In the genomic region with DNA sequence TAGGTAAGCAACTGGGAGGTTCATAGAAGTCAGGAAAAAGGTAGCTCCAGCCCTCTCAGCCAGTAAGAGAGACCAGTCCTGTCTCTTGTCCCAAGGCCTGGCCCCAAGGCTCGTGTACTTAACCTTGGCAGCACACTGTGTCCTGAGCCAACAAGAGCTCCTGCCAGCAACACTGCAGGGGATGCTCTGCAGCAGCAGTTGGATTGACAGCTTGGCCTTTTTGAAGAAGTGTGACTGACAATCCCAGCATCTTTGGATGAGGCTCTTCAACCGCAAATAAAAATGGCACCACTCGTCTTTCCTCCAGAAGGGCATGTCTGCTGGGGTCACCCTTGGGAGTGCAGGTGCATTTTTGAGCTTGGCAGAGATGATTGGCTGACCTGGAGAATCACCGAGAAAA, we compare ENCODE assay signal across 29 mouse cellular contexts. TPM values are rescaled to one million over a fixed set of nuclear protein-coding genes. Genes with fewer than 3 reads are reported as not detected.
A peak's percentile ranks its signal among the peaks of the same experiment; 100 is the strongest.
DNase-seq lines count a peak whose midpoint lies in the region; ATAC-seq and TF ChIP-seq lines count a peak whose summit lies in the region.
"Had no signal": no experiment of that assay in that cellular context is flagged by ENCODE, and none has a peak within 500 bp of the region (broad histone marks: within the 10 kb centered on the region; RNA-seq: fewer than 3 reads in every experiment).

No protein-coding gene starts in this region.

- DNase-seq in cerebellum, postnatal 10 days = peak; percentile 39 to 61
- no peak for DNase-seq in cerebellum, adult 11 months
- DNase-seq in heart, embryonic 10.5 days (ENCODE audit: low spot score) = peak; percentile 50
- DNase-seq in heart, postnatal 25 days (ENCODE audit: low spot score) = no peak
- DNase-seq in brain, adult 2 months (ENCODE audit: low read depth, low spot score) = peak; percentile 17
- no peak for DNase-seq in lung, postnatal 0 days (ENCODE audit: low spot score)
- DNase-seq: adrenal gland, postnatal 10 days; gastrocnemius, adult 2 months; gastrocnemius, postnatal 14 days; heart, postnatal 14 days; kidney, adult 2 months had no signal

- H3K27me3 ChIP-seq in heart, embryonic 10.5 days (ENCODE audit: insufficient read depth, poor library complexity, severe bottlenecking) = no peaks in the 10 kb centered on the region
- no peaks in the 10 kb centered on the region for H3K27me3 ChIP-seq in lung, postnatal 0 days (replicated peaks; ENCODE audit: insufficient read depth, low read length)
- H3K27me3 ChIP-seq: embryonic facial prominence, embryonic 12.5 days; embryonic facial prominence, embryonic 15.5 days; heart, embryonic 13.5 days had no signal

- intact Hi-C loops in heart, postnatal 25 days (cut with DNase I) = no loop called here

- H3K36me3 ChIP-seq in heart, embryonic 10.5 days = no peaks in the 10 kb centered on the region
- H3K36me3 ChIP-seq in lung, postnatal 0 days (ENCODE audit: insufficient read depth, low read length) = no peaks in the 10 kb centered on the region
- H3K36me3 ChIP-seq: embryonic facial prominence, embryonic 12.5 days; embryonic facial prominence, embryonic 15.5 days; heart, embryonic 13.5 days; hindbrain, embryonic 10.5 days had no signal

- no peaks in the 10 kb centered on the region for H3K9me3 ChIP-seq in heart, embryonic 10.5 days
- no peaks in the 10 kb centered on the region for H3K9me3 ChIP-seq in lung, postnatal 0 days (ENCODE audit: low read length)
- H3K9me3 ChIP-seq: embryonic facial prominence, embryonic 12.5 days; embryonic facial prominence, embryonic 15.5 days; heart, embryonic 13.5 days; hindbrain, embryonic 10.5 days had no signal

- ATAC-seq in lung, postnatal 0 days = no peak
- ATAC-seq: CD4-positive, CD25-positive, alpha-beta regulatory T cell, adult 4 months; forebrain, embryonic 14.5 days; intestine, postnatal 0 days had no signal

- H3K4me2 ChIP-seq in lung, postnatal 0 days (replicated peaks; ENCODE audit: low read depth, low read length) = no peak overlapping the region
- H3K4me2 ChIP-seq: embryonic facial prominence, embryonic 12.5 days; embryonic facial prominence, embryonic 15.5 days; heart, embryonic 13.5 days; hindbrain, embryonic 14.5 days had no signal

- H3K9ac ChIP-seq in lung, postnatal 0 days (replicated peaks; ENCODE audit: low read depth) = no peak overlapping the region
- H3K9ac ChIP-seq: embryonic facial prominence, embryonic 12.5 days; embryonic facial prominence, embryonic 15.5 days; forebrain, postnatal 0 days; heart, embryonic 13.5 days; hindbrain, embryonic 14.5 days had no signal

- no peak overlapping the region for H3K4me3 ChIP-seq in heart, embryonic 10.5 days
- H3K4me3 ChIP-seq in lung, postnatal 0 days (ENCODE audit: low read depth, low read length) = no peak overlapping the region
- H3K4me3 ChIP-seq: embryonic facial prominence, embryonic 12.5 days; embryonic facial prominence, embryonic 15.5 days; gastrocnemius, adult 2 months; heart, embryonic 13.5 days; hindbrain, embryonic 10.5 days had no signal

- TF ChIP-seq EP300 in lung, postnatal 0 days (IDR thresholded peaks at IDR 0.05) = no peak

- no peaks in the 10 kb centered on the region for H3K4me1 ChIP-seq in heart, embryonic 10.5 days
- H3K4me1 ChIP-seq in lung, postnatal 0 days (ENCODE audit: insufficient read depth, low read depth, low read length) = no peaks in the 10 kb centered on the region
- H3K4me1 ChIP-seq: heart, embryonic 13.5 days had no signal

- H3K27ac ChIP-seq in heart, embryonic 10.5 days = no peak overlapping the region
- no peak overlapping the region for H3K27ac ChIP-seq in lung, postnatal 0 days (ENCODE audit: low read length)
- H3K27ac ChIP-seq: embryonic facial prominence, embryonic 12.5 days; embryonic facial prominence, embryonic 15.5 days; gastrocnemius, adult 2 months; heart, embryonic 13.5 days; hindbrain, embryonic 10.5 days; hindbrain, embryonic 14.5 days had no signal

- 54% methylated on average over 4 of the region's 4 CpGs for WGBS in heart, embryonic 10.5 days
- WGBS in lung, postnatal 0 days = 66% methylated on average over 4 of the region's 4 CpGs

- no peak for TF ChIP-seq CTCF in lung, postnatal 0 days (IDR thresholded peaks at IDR 0.05)

RNA-seq across cellular contexts. Expression of a gene that starts 23.1 kb away (rescaled TPM):
- polyA plus RNA-seq in heart, embryonic 10.5 days (2016; fragmentation: Nextera tagmentation; extraction: Ambion mirVana) = 0.19 TPM in 1 of 2 replicates, not detected in the other
- not detected for total RNA-seq in heart, postnatal 25 days (2021)
- polyA plus RNA-seq in lung, postnatal 0 days (2015; fragmentation: Nextera tagmentation; extraction: Ambion mirVana) = not detected in 2 replicates
- total RNA-seq: adrenal gland, postnatal 10 days; common myeloid progenitor, adult 5-6 weeks; gastrocnemius, adult 2 months; gastrocnemius, postnatal 14 days; gastrocnemius, postnatal 4 days; heart, adult 18-20 months; heart, postnatal 14 days; MEL had no signal
- polyA plus RNA-seq: C2C12; CD4-positive, CD25-positive, alpha-beta regulatory T cell, adult 4 months; cerebellum, adult 2 months; embryonic facial prominence, embryonic 12.5 days; embryonic facial prominence, embryonic 15.5 days; forebrain, embryonic 11.5 days; forebrain, embryonic 14.5 days; heart, embryonic 13.5 days; heart, embryonic 16.5 days; hindbrain, embryonic 10.5 days; intestine, embryonic 14.5 days; intestine, postnatal 0 days; kidney, adult 2 months had no signal

Comparison
In these comparisons a context has a peak if more than half of its experiments do, and no peak if none do; other contexts are left out.
1. DNase-seq: peak in cerebellum, postnatal 10 days (2 of 2), heart, embryonic 10.5 days (single experiment) and brain, adult 2 months (single experiment); none in cerebellum, adult 11 months (single experiment), heart, postnatal 25 days (single experiment) and lung, postnatal 0 days (single experiment).